Mouse (Mus musculus) limb, embryonic 14.5 days (tissue): ENCODE data around the gene Ccar1. TPM values are rescaled to one million over a fixed set of nuclear protein-coding genes. Genes with fewer than 3 reads are reported as not detected.

Experiments used
- ATAC-seq: fragments of 200-750 bp; cut with Nextera tagmentation; 2 replicates; pipeline ENCODE4 v1.8.0; 2017; ENCODE audit warnings: low read depth, moderate number of reproducible peaks, moderate TSS enrichment; ENCODE audit not compliant: low FRiP score
- DNase-seq: peaks from one replicate; pipeline ENCODE4 v3.0.0-alpha.2; 2015; ENCODE audit warnings: low spot score
- H3K27ac ChIP-seq: fragments of 300-500 bp; sonication (generic); replicated peaks from 2 replicates; pipeline ENCODE4 v1.5.1; 2014; ENCODE audit warnings: low read depth, mild to moderate bottlenecking, low read length, moderate library complexity, mixed read lengths
- H3K27me3 ChIP-seq: fragments of 300-500 bp; sonication (generic); 2 replicates; pipeline ENCODE4 v1.6.1; 2014; ENCODE audit warnings: low read length, mixed read lengths; ENCODE audit not compliant: control insufficient read depth, insufficient read depth
- H3K36me3 ChIP-seq: fragments of 300-500 bp; sonication (generic); 2 replicates; pipeline ENCODE4 v1.6.1; 2014; ENCODE audit warnings: mild to moderate bottlenecking, low read length, moderate library complexity, mixed read lengths; ENCODE audit not compliant: control insufficient read depth, insufficient read depth
- H3K4me1 ChIP-seq: fragments of 300-500 bp; sonication (generic); 2 replicates; pipeline ENCODE4 v1.6.1; 2014; ENCODE audit warnings: antibody characterized with exemption, low read length, mixed read lengths; ENCODE audit not compliant: control insufficient read depth, insufficient read depth
- H3K4me2 ChIP-seq: fragments of 300-500 bp; sonication (generic); replicated peaks from 2 replicates; pipeline ENCODE4 v1.6.1; 2014; ENCODE audit warnings: low read depth, mild to moderate bottlenecking, low read length, moderate library complexity; ENCODE audit not compliant: severe bottlenecking
- H3K4me3 ChIP-seq: fragments of 300-500 bp; sonication (generic); replicated peaks from 2 replicates; pipeline ENCODE4 v1.5.1; 2014; ENCODE audit warnings: low read length
- H3K9ac ChIP-seq: fragments of 300-500 bp; sonication (generic); 2 replicates; pipeline ENCODE4 v1.6.1; 2014; ENCODE audit warnings: mild to moderate bottlenecking, low read depth, low read length, moderate library complexity; ENCODE audit not compliant: severe bottlenecking
- H3K9me3 ChIP-seq: fragments of 300-500 bp; sonication (generic); 2 replicates; pipeline ENCODE4 v1.6.1; 2016; ENCODE audit warnings: low read length; ENCODE audit not compliant: control insufficient read depth
- POLR2A ChIP-seq: fragments of 200-500 bp; IDR thresholded peaks from 2 replicates; pipeline ENCODE4 v1.8.0; 2012; ENCODE audit warnings: inconsistent platforms, mild to moderate bottlenecking, moderate library complexity, borderline replicate concordance; ENCODE audit not compliant: insufficient read depth, insufficient read length; ENCODE audit errors: extremely low read depth
- WGBS: fragments of 180-500 bp; shearing (Covaris S2); extraction: QIAGEN DNeasy Blood & Tissue Kit; methylation state at CpG from one replicate; pipeline ENCODE4 v1.1.7; 2014; 5-methylcytosine and 5-hydroxymethylcytosine counted together
- polyA plus RNA-seq, 2 experiments: library from polyadenylated mRNA; depleted of rRNA in 1 of 2; stranded (reverse) in 1 of 2; unstranded in 1 of 2; fragments of >200 nt; fragmentation: Nextera tagmentation in 1 of 2; extraction: Ambion mirVana in 1 of 2; gene quantifications; 2 replicates each; pipeline versions ENCODE4 v1.2.1 to v1.2.3; 2012 to 2014

Gene Ccar1
- polyA plus RNA-seq, 2 experiments = 77.9 to 116 TPM

GRCm38 (mm10) chr10:62824474-62824873, 32.4 kb upstream of the Ccar1 start:
- H3K36me3 ChIP-seq = peaks cover 37% of the 10 kb centered on the region
- no peak overlapping the region for H3K9ac ChIP-seq
- no peak overlapping the region for H3K4me3 ChIP-seq
- no peak for TF ChIP-seq POLR2A
- no peak overlapping the region for H3K27ac ChIP-seq
- no peak for DNase-seq
- ATAC-seq = no peak
- H3K4me1 ChIP-seq = no peaks in the 10 kb centered on the region
- no peaks in the 10 kb centered on the region for H3K27me3 ChIP-seq
- no peak overlapping the region for H3K4me2 ChIP-seq
- 89% methylated on average over 8 of the region's 8 CpGs for WGBS
- H3K9me3 ChIP-seq = no peaks in the 10 kb centered on the region

GRCm38 (mm10) chr10:62823431-62823830, 31.3 kb upstream of the Ccar1 start:
- no peak overlapping the region for H3K27ac ChIP-seq
- H3K4me2 ChIP-seq = no peak overlapping the region
- H3K27me3 ChIP-seq = no peaks in the 10 kb centered on the region
- H3K4me3 ChIP-seq = no peak overlapping the region
- DNase-seq (no peak), ATAC-seq (no peak)
- WGBS = 75% methylated on average over 4 of the region's 4 CpGs
- no peak for TF ChIP-seq POLR2A
- H3K36me3 ChIP-seq = peaks cover 45% of the 10 kb centered on the region
- H3K9me3 ChIP-seq = no peaks in the 10 kb centered on the region
- H3K9ac ChIP-seq = no peak overlapping the region
- no peaks in the 10 kb centered on the region for H3K4me1 ChIP-seq

GRCm38 (mm10) chr10:62810010-62810409, 17.9 kb upstream of the Ccar1 start:
- Histone ChIP-seq H3K9ac (no peak overlapping the region), H3K4me2 (no peak overlapping the region), H3K27me3 (no peaks in the 10 kb centered on the region), H3K36me3 (peaks cover 42% of the 10 kb centered on the region), H3K27ac (no peak overlapping the region), H3K9me3 (no peaks in the 10 kb centered on the region), H3K4me1 (no peaks in the 10 kb centered on the region), H3K4me3 (no peak overlapping the region)
- ATAC-seq (no peak), DNase-seq (no peak)
- no peak for TF ChIP-seq POLR2A
- 80% methylated on average over 4 of the region's 4 CpGs for WGBS

GRCm38 (mm10) chr10:62808766-62809165, 16.7 kb upstream of the Ccar1 start:
- no peak overlapping the region for H3K27ac ChIP-seq
- no peaks in the 10 kb centered on the region for H3K27me3 ChIP-seq
- WGBS = 90% methylated on average over 2 of the region's 2 CpGs
- no peak for TF ChIP-seq POLR2A
- H3K9ac ChIP-seq = no peak overlapping the region
- peaks cover 34% of the 10 kb centered on the region for H3K36me3 ChIP-seq
- no peaks in the 10 kb centered on the region for H3K4me1 ChIP-seq
- H3K9me3 ChIP-seq = no peaks in the 10 kb centered on the region
- no peak overlapping the region for H3K4me3 ChIP-seq
- no peak overlapping the region for H3K4me2 ChIP-seq
- ATAC-seq = no peak
- no peak for DNase-seq

DNA sequence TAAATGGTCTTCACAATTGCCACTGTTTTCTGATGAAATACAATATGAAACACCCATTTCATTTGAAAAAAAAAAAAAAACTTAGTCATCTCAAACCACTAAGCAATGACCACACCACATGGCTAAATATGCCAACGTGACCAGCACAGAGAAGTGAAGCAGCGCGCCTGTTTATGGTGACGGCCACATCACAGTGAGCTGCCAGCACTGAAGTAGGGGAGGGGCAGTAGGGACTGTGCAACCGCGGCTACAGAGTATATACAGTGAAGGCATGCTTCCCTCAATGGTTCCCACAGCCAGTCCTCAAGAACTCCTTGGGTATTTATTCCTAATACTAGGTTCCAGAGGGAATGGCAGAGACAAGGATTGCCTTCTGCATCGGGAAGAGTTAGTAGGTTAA, 16.2 kb upstream of the Ccar1 start:
- no peak overlapping the region for H3K9ac ChIP-seq
- H3K27ac ChIP-seq = no peak overlapping the region
- peaks cover 29% of the 10 kb centered on the region for H3K36me3 ChIP-seq
- no peak for TF ChIP-seq POLR2A
- H3K9me3 ChIP-seq = no peaks in the 10 kb centered on the region
- no peaks in the 10 kb centered on the region for H3K27me3 ChIP-seq
- DNase-seq (no peak), ATAC-seq (no peak)
- H3K4me2 ChIP-seq = no peak overlapping the region
- no peak overlapping the region for H3K4me3 ChIP-seq
- no peaks in the 10 kb centered on the region for H3K4me1 ChIP-seq
- 92% methylated on average over 7 of the region's 7 CpGs for WGBS

GRCm38 (mm10) chr10:62804106-62804505, 12.0 kb upstream of the Ccar1 start:
- no peak for TF ChIP-seq POLR2A
- H3K36me3 ChIP-seq = peaks cover 14% of the 10 kb centered on the region
- no peaks in the 10 kb centered on the region for H3K4me1 ChIP-seq
- no peaks in the 10 kb centered on the region for H3K27me3 ChIP-seq
- H3K4me3 ChIP-seq = no peak overlapping the region
- 92% methylated on average over 2 of the region's 2 CpGs for WGBS
- H3K9me3 ChIP-seq = no peaks in the 10 kb centered on the region
- ATAC-seq (no peak), DNase-seq (no peak)
- no peak overlapping the region for H3K9ac ChIP-seq
- H3K27ac ChIP-seq = no peak overlapping the region
- no peak overlapping the region for H3K4me2 ChIP-seq
